Mouse (Mus musculus) intestine, embryonic 16.5 days (tissue): ENCODE results near the gene Ercc5. TPM values are rescaled to one million over a fixed set of nuclear protein-coding genes. Genes with fewer than 3 reads are reported as not detected.

Source experiments
- ATAC-seq: fragments of 200-750 bp; cut with Nextera tagmentation; 2 replicates; pipeline ENCODE4 v1.8.0; 2017; ENCODE audit warnings: moderate TSS enrichment, moderate library complexity
- H3K27ac ChIP-seq: fragments of 300-500 bp; sonication (generic); 2 replicates; pipeline ENCODE4 v1.5.1; 2014; ENCODE audit warnings: mild to moderate bottlenecking, low read length
- H3K27me3 ChIP-seq: fragments of 300-500 bp; sonication (generic); replicated peaks from 2 replicates; pipeline ENCODE4 v1.6.1; 2014; ENCODE audit warnings: low read length, control low read depth, mixed read lengths; ENCODE audit not compliant: control insufficient read depth, insufficient read depth
- H3K36me3 ChIP-seq: fragments of 300-500 bp; sonication (generic); 2 replicates; pipeline ENCODE4 v1.6.1; 2014; ENCODE audit warnings: low read length, control low read depth; ENCODE audit not compliant: control insufficient read depth, insufficient read depth
- H3K4me1 ChIP-seq: fragments of 300-500 bp; sonication (generic); 2 replicates; pipeline ENCODE4 v1.6.1; 2014; ENCODE audit warnings: low read length, control low read depth, mixed read lengths; ENCODE audit not compliant: control insufficient read depth, insufficient read depth
- H3K4me2 ChIP-seq: fragments of 300-500 bp; sonication (generic); 2 replicates; pipeline ENCODE4 v1.6.1; 2014; ENCODE audit warnings: low read depth, low read length, control low read depth
- H3K4me3 ChIP-seq: fragments of 300-500 bp; sonication (generic); 2 replicates; pipeline ENCODE4 v1.5.1; 2014; ENCODE audit warnings: mild to moderate bottlenecking, low read length
- H3K9ac ChIP-seq: fragments of 300-500 bp; sonication (generic); 2 replicates; pipeline ENCODE4 v1.6.1; 2014; ENCODE audit warnings: low read depth, low read length
- H3K9me3 ChIP-seq: fragments of 300-500 bp; sonication (generic); 2 replicates; pipeline ENCODE4 v1.6.1; 2016; ENCODE audit warnings: low read length, control low read depth; ENCODE audit not compliant: control insufficient read depth
- WGBS: fragments of 180-500 bp; shearing (Covaris S2); extraction: QIAGEN DNeasy Blood & Tissue Kit; methylation state at CpG from one replicate; pipeline ENCODE4 v1.1.7; 2014; 5-methylcytosine and 5-hydroxymethylcytosine counted together
- polyA plus RNA-seq: library from polyadenylated mRNA; unstranded; fragments of >200 nt; fragmentation: Nextera tagmentation; extraction: Ambion mirVana; gene quantifications from 2 replicates; pipeline ENCODE4 v1.2.1, GENCODE M21; 2015

The Ercc5 gene
- polyA plus RNA-seq, 1 experiment from 2014 or later: 12.0 TPM

DNA sequence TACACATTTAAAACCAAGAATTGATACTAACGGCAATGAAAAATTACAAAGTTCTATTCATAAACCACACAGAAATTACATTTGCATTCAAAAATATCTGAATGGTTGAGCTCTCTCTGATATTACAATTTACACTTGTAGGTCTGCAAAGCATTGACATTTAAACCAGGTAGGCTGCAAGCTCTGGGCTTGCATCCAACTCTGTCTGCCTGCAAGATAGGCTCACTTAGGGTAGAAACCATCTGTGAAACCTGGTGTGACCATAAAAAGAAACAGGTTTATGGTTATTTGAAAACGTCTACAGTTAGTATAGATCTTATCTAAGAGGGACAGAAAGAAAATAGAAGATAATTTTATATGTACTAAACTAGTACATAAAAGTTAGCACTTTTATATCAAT is 69.6 kb downstream of the Ercc5 start:
- no peak overlapping the region for H3K4me2 ChIP-seq
- WGBS: 60% methylated on average over 2 of the region's 2 CpGs
- H3K4me3 ChIP-seq: no peak overlapping the region
- H3K9ac ChIP-seq: no peak overlapping the region
- H3K4me1 ChIP-seq: no peaks in the 10 kb centered on the region
- H3K36me3 ChIP-seq: no peaks in the 10 kb centered on the region
- no peaks in the 10 kb centered on the region for H3K27me3 ChIP-seq
- no peak overlapping the region for H3K27ac ChIP-seq
- no peaks in the 10 kb centered on the region for H3K9me3 ChIP-seq
- ATAC-seq: no peak

DNA sequence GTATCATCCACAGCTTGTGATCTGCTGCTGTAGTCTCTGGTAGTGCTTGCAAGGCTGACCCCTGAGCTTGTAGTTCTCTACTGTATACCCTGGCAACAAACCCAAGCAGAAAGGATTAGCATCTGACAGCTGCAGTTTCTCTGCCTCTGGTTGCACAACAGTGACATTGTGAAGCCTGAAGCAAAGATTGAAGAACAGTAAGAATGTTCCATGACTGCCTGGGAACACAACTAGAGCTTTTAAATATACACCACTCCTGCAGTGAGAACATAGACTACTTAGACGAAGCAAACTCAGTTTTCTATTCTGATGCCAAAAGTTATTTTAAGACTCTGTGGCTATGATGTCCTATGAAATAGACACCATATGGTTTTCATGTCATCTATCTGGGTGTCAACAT is 71.3 kb downstream of the Ercc5 start, which contains the start of gene Mettl21e:
Gene Mettl21e (minus strand): TSS at position 86 of the 400 bp plus-strand sequence.
- Histone ChIP-seq H3K9me3 (no peaks in the 10 kb centered on the region), H3K36me3 (no peaks in the 10 kb centered on the region), H3K27me3 (no peaks in the 10 kb centered on the region), H3K27ac (no peak within 1 kb of the TSS), H3K4me2 (no peak within 1 kb of the TSS), H3K4me3 (no peak within 1 kb of the TSS), H3K4me1 (no peaks in the 10 kb centered on the region), H3K9ac (no peak within 1 kb of the TSS)
- 58% methylated on average over 1 of the region's 1 CpGs for WGBS
- ATAC-seq: no peak

DNA sequence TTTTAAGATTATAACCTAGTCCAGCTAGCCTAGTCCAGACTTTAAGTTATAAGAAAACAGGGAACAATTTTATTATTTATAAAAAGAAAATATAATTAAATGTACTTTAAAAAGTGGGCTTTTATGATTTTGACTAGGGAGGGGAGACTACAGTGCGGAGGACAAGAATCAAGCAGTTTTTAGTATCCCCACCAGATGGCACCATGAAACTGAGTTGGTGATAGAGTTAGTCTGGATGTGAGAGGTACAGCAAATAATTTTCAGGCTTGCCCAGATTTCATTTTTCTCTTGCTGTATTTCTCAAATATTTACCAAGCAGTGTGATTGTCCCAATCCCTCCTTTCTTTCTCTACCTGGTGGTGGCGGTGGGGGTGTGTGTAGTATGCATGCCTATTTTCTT is 81.5 kb downstream of the Ercc5 start:
- H3K27me3 ChIP-seq: no peaks in the 10 kb centered on the region
- no peaks in the 10 kb centered on the region for H3K9me3 ChIP-seq
- no peak overlapping the region for H3K4me3 ChIP-seq
- no peaks in the 10 kb centered on the region for H3K36me3 ChIP-seq
- no peak for ATAC-seq
- H3K27ac ChIP-seq: no peak overlapping the region
- no peaks in the 10 kb centered on the region for H3K4me1 ChIP-seq
- 44% methylated on average over 2 of the region's 2 CpGs for WGBS
- no peak overlapping the region for H3K4me2 ChIP-seq
- H3K9ac ChIP-seq: no peak overlapping the region

Other genes starting within 250 kb of the Ercc5 start
- gene Tpp2, start 214.1 kb upstream of the Ercc5 start, polyA plus RNA-seq: 51.1 and 52.8 TPM in 2 replicates
- 0.33 and 0.49 TPM in 2 replicates for gene Mettl21c, start 127.7 kb upstream of the Ercc5 start, polyA plus RNA-seq
- gene Gm8251, start 85.8 kb upstream of the Ercc5 start, polyA plus RNA-seq: 0.06 TPM in 1 of 2 replicates, not detected in the other
- 58.4 and 71.5 TPM in 2 replicates for gene Tex30, start 45.3 kb upstream of the Ercc5 start, polyA plus RNA-seq
- 39.9 and 45.6 TPM in 2 replicates for gene Kdelc1, start 28.9 kb upstream of the Ercc5 start, polyA plus RNA-seq
- gene Bivm, start 28.8 kb upstream of the Ercc5 start, polyA plus RNA-seq: 15.2 and 17.1 TPM in 2 replicates
- not detected in 2 replicates for gene Mettl21e, start 71.2 kb downstream of the Ercc5 start, polyA plus RNA-seq